Mouse (Mus musculus) embryonic facial prominence, embryonic 14.5 days (tissue): ENCODE measurements around the gene Rnf20. TPM values are rescaled to one million over a fixed set of nuclear protein-coding genes. Genes with fewer than 3 reads are reported as not detected.

Source experiments
- ATAC-seq: fragments of 200-750 bp; cut with Nextera tagmentation; 2 replicates; pipeline ENCODE4 v1.8.0; 2017; ENCODE audit warnings: low read depth, moderate number of reproducible peaks, moderate TSS enrichment
- DNase-seq: peaks from one replicate; pipeline ENCODE4 v3.0.0-alpha.2; 2015; ENCODE audit warnings: low spot score
- H3K27ac ChIP-seq: fragments of 300-500 bp; sonication (generic); replicated peaks from 2 replicates; pipeline ENCODE4 v1.5.1; 2014; ENCODE audit warnings: low read depth, mild to moderate bottlenecking, low read length, moderate library complexity
- H3K27me3 ChIP-seq: fragments of 300-500 bp; sonication (generic); replicated peaks from 2 replicates; pipeline ENCODE4 v1.6.1; 2014; ENCODE audit warnings: low read length; ENCODE audit not compliant: control insufficient read depth, insufficient read depth
- H3K36me3 ChIP-seq: fragments of 300-500 bp; sonication (generic); 2 replicates; pipeline ENCODE4 v1.6.1; 2014; ENCODE audit warnings: low read length, mixed read lengths; ENCODE audit not compliant: control insufficient read depth, insufficient read depth
- H3K4me1 ChIP-seq: fragments of 300-500 bp; sonication (generic); 2 replicates; pipeline ENCODE4 v1.6.1; 2014; ENCODE audit warnings: antibody characterized with exemption, low read length; ENCODE audit not compliant: control insufficient read depth, insufficient read depth
- H3K4me2 ChIP-seq: fragments of 300-500 bp; sonication (generic); 2 replicates; pipeline ENCODE4 v1.6.1; 2014; ENCODE audit warnings: low read depth, mild to moderate bottlenecking, low read length, moderate library complexity, mixed read lengths
- H3K4me3 ChIP-seq: fragments of 300-500 bp; sonication (generic); 2 replicates; pipeline ENCODE4 v1.5.1; 2014; ENCODE audit warnings: low read depth, mild to moderate bottlenecking, low read length
- H3K9ac ChIP-seq: fragments of 300-500 bp; sonication (generic); 2 replicates; pipeline ENCODE4 v1.6.1; 2014; ENCODE audit warnings: low read depth, mild to moderate bottlenecking, low read length, moderate library complexity, mixed read lengths
- H3K9me3 ChIP-seq: fragments of 300-500 bp; sonication (generic); 2 replicates; pipeline ENCODE4 v1.6.1; 2016; ENCODE audit warnings: low read length; ENCODE audit not compliant: control insufficient read depth
- WGBS: fragments of 180-500 bp; shearing (Covaris S2); extraction: QIAGEN DNeasy Blood & Tissue Kit; methylation state at CpG from one replicate; pipeline ENCODE4 v1.1.7; 2014; 5-methylcytosine and 5-hydroxymethylcytosine counted together
- polyA plus RNA-seq: library from polyadenylated mRNA; unstranded; fragments of >200 nt; fragmentation: Nextera tagmentation; extraction: Ambion mirVana; gene quantifications from 2 replicates; pipeline ENCODE4 v1.2.1, GENCODE M21; 2014

Rnf20 gene
- polyA plus RNA-seq, result 54.8 and 55.3 TPM in 2 replicates

GRCm38 (mm10) chr4:49631319-49632138 lies at the start of gene Rnf20:
Gene Rnf20, plus strand, starts transcription at chr4:49632006.
- peaks cover 5% of the 10 kb centered on the region; the same call in 1 of the 2 replicates for H3K4me1 ChIP-seq
- ATAC-seq, result peak; percentile 97
- peak within 1 kb of the TSS; percentile 76 for H3K4me3 ChIP-seq
- H3K36me3 ChIP-seq, result peaks cover 28% of the 10 kb centered on the region
- H3K27ac ChIP-seq, result peak within 1 kb of the TSS; percentile 89
- H3K9ac ChIP-seq, result peak within 1 kb of the TSS; percentile 90
- DNase-seq, result peak; percentile 98
- no peaks in the 10 kb centered on the region for H3K9me3 ChIP-seq
- WGBS, result 4% methylated on average over 37 of the region's 37 CpGs
- no peaks in the 10 kb centered on the region for H3K27me3 ChIP-seq
- peak within 1 kb of the TSS; percentile 57 for H3K4me2 ChIP-seq

DNA sequence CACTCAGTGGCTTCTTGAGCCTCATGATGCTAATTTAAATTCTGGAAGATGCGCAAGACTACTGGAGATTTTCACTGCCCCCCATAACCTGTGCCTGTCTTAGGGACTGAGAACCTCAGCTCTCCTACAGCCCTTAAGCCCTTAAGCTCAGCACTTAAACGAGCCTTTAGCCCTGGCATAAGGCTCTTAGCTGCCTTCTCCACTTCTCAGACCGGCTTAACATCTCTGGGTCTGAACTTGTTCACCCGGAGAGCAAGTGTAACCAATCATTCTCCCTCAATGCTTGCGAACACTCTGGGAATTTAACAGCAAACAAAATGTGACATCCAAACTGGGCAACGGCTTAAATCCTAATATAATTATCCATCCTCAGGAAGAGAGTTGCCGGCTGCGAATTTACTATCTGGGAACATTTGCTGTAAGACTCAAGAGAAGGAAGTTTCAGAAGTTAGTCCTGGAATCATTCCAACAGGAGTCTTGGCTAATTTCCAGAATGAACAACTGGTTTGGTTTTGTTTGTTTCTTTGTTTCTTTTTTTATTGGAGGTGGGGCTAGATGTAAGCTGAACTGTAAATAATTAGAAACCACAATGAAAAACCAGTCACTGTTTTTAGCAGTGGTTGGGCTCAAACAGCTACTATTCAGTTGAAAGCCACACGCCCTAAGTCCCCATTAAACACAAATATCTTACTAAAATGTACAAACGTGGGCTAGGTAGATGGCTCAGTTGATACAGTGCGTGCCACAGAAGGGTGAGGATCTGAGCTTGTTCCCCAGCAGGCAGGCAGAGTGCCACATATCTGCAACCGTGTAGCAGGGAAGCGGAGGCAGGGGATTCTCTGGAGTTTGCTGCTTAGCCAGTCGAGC lies 47.6 kb upstream of the Rnf20 start:
- H3K27me3 ChIP-seq, result no peaks in the 10 kb centered on the region
- 34% methylated on average over 14 of the region's 14 CpGs for WGBS
- H3K9me3 ChIP-seq, result no peaks in the 10 kb centered on the region
- ATAC-seq (peak; percentile 79), DNase-seq (peak; percentile 79)
- peak overlapping the region; percentile 53 for H3K27ac ChIP-seq
- H3K9ac ChIP-seq, result no peak overlapping the region
- peaks cover 18% of the 10 kb centered on the region; the same call in 1 of the 2 replicates for H3K4me1 ChIP-seq
- peaks cover 11% of the 10 kb centered on the region for H3K36me3 ChIP-seq
- peak overlapping the region; percentile 11; the same call in 1 of the 2 replicates for H3K4me2 ChIP-seq
- no peak overlapping the region for H3K4me3 ChIP-seq

GRCm38 (mm10) chr4:49585524-49586101 lies 46.2 kb upstream of the Rnf20 start:
- no peak overlapping the region for H3K4me2 ChIP-seq
- H3K27ac ChIP-seq, result peak overlapping the region; percentile 46
- no peaks in the 10 kb centered on the region for H3K27me3 ChIP-seq
- no peak overlapping the region for H3K9ac ChIP-seq
- peak; percentile 51 for ATAC-seq
- peaks cover 18% of the 10 kb centered on the region; the same call in 1 of the 2 replicates for H3K4me1 ChIP-seq
- peak; percentile 70 for DNase-seq
- no peak overlapping the region for H3K4me3 ChIP-seq
- H3K9me3 ChIP-seq, result no peaks in the 10 kb centered on the region
- 61% methylated on average over 7 of the region's 7 CpGs for WGBS
- H3K36me3 ChIP-seq, result peaks cover 11% of the 10 kb centered on the region

- Histone ChIP-seq H3K9ac (no peak overlapping the region), H3K4me1 (peaks cover 18% of the 10 kb centered on the region; the same call in 1 of the 2 replicates), H3K4me3 (no peak overlapping the region), H3K4me2 (no peak overlapping the region), H3K27me3 (no peaks in the 10 kb centered on the region), H3K27ac (no peak overlapping the region), H3K36me3 (peaks cover 11% of the 10 kb centered on the region), H3K9me3 (no peaks in the 10 kb centered on the region)
- no peak for DNase-seq
- 78% methylated on average over 10 of the region's 10 CpGs for WGBS
- no peak for ATAC-seq
Measured at GRCm38 (mm10) chr4:49586811-49587210, 45.0 kb upstream of the Rnf20 start.

DNA sequence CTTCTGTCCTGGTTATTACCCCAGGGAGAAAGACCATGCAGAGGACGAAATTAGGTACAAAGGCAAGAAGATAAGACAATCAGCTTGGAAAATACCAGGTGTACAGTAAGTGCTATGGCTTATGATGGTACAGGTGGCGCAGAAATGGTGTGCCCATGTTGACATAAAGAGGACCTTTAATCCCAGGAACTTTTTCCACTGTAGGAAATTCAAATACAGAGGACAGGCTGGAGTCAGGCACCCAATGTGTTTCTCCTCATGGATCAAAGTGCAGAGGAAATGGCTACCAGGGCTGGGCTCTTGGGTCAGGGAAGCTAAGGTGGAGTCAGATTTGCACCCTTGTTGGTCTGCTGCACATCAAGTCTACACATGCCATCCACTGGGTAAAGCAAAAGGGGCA lies 41.7 kb upstream of the Rnf20 start:
- Histone ChIP-seq H3K4me3 (no peak overlapping the region), H3K9ac (no peak overlapping the region), H3K36me3 (peaks cover 11% of the 10 kb centered on the region), H3K27me3 (no peaks in the 10 kb centered on the region), H3K9me3 (no peaks in the 10 kb centered on the region), H3K4me1 (0 out of 2 replicates have a peak, but pooled peaks cover under 1% of the 10 kb centered on the region), H3K4me2 (no peak overlapping the region), H3K27ac (no peak overlapping the region)
- 76% methylated on average over 2 of the region's 2 CpGs for WGBS
- ATAC-seq (no peak), DNase-seq (no peak)

DNA sequence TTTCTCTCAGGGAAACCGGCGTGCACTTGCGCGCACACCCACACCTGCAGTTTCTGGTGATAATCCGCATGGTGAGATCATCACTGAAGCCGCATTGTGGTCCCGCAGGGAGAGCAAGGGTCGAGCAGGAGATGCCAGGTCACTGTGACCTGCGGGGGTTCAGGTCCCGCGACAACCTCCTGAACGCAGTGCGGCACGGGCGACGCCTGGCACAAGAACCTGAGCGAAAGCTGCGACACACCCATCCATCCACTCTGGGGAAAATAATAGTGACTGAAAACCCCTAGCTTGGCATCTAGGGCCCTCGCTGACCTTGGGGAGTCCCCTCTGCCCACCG lies 35.0 kb upstream of the Rnf20 start:
- H3K4me1 ChIP-seq, result peaks cover 7% of the 10 kb centered on the region
- H3K36me3 ChIP-seq, result no peaks in the 10 kb centered on the region
- H3K4me2 ChIP-seq, result peak overlapping the region; percentile 88
- peak overlapping the region; percentile 76 for H3K4me3 ChIP-seq
- no peak for DNase-seq
- peak overlapping the region; percentile 59; the same call in 1 of the 2 replicates for H3K27ac ChIP-seq
- no peaks in the 10 kb centered on the region for H3K9me3 ChIP-seq
- WGBS, result 2% methylated on average over 19 of the region's 20 CpGs
- no peaks in the 10 kb centered on the region for H3K27me3 ChIP-seq
- peak overlapping the region; percentile 80 for H3K9ac ChIP-seq
- ATAC-seq, result no peak; the same call in 1 of the 2 replicates

GRCm38 (mm10) chr4:49597183-49598100 lies 34.4 kb upstream of the Rnf20 start, which contains the start of gene Tmem246:
Gene Tmem246, minus strand, starts transcription at chr4:49597876.
- ATAC-seq (peak; percentile 92), DNase-seq (peak; percentile 84)
- Histone ChIP-seq H3K4me1 (peaks cover 7% of the 10 kb centered on the region), H3K27me3 (no peaks in the 10 kb centered on the region), H3K4me3 (peak within 1 kb of the TSS; percentile 76), H3K4me2 (peak within 1 kb of the TSS; percentile 88), H3K27ac (peak within 1 kb of the TSS; percentile 59), H3K36me3 (no peaks in the 10 kb centered on the region), H3K9me3 (no peaks in the 10 kb centered on the region), H3K9ac (peak within 1 kb of the TSS; percentile 80)
- under 1% methylated on average over 19 of the region's 77 CpGs for WGBS
